Mouse (Mus musculus) neural tube, embryonic 15.5 days (tissue): ENCODE data around the gene Vmp1. TPM values are rescaled to one million over a fixed set of nuclear protein-coding genes. Genes with fewer than 3 reads are reported as not detected.

Experiments used
- ATAC-seq: fragments of 200-750 bp; cut with Nextera tagmentation; 2 replicates; pipeline ENCODE4 v1.8.0; 2017; ENCODE audit warnings: mild to moderate bottlenecking, moderate TSS enrichment, moderate library complexity; ENCODE audit not compliant: low FRiP score
- H3K27ac ChIP-seq: fragments of 300-500 bp; sonication (generic); replicated peaks from 2 replicates; pipeline ENCODE4 v1.5.1; 2015; ENCODE audit warnings: mild to moderate bottlenecking, inconsistent platforms
- H3K27me3 ChIP-seq: fragments of 300-500 bp; sonication (generic); replicated peaks from 2 replicates; pipeline ENCODE4 v1.6.1; 2015; ENCODE audit warnings: inconsistent platforms
- H3K36me3 ChIP-seq: fragments of 300-500 bp; sonication (generic); 2 replicates; pipeline ENCODE4 v1.6.1; 2015; ENCODE audit warnings: inconsistent platforms
- H3K4me1 ChIP-seq: fragments of 300-500 bp; sonication (generic); 2 replicates; pipeline ENCODE4 v1.6.1; 2015; ENCODE audit warnings: inconsistent platforms
- H3K4me2 ChIP-seq: fragments of 300-500 bp; sonication (generic); 2 replicates; pipeline ENCODE4 v1.6.1; 2015; ENCODE audit warnings: inconsistent platforms, mild to moderate bottlenecking, moderate library complexity
- H3K4me3 ChIP-seq: fragments of 300-500 bp; sonication (generic); replicated peaks from 2 replicates; pipeline ENCODE4 v1.5.1; 2015; ENCODE audit warnings: mild to moderate bottlenecking, inconsistent platforms
- H3K9ac ChIP-seq: fragments of 300-500 bp; sonication (generic); replicated peaks from 2 replicates; pipeline ENCODE4 v1.6.1; 2015; ENCODE audit warnings: mild to moderate bottlenecking, inconsistent platforms
- H3K9me3 ChIP-seq: fragments of 300-500 bp; sonication (generic); replicated peaks from 2 replicates; pipeline ENCODE4 v1.6.1; 2016; ENCODE audit warnings: inconsistent platforms
- WGBS: fragments of 180-500 bp; shearing (Covaris S2); methylation state at CpG from one replicate; pipeline ENCODE4 v1.1.7; 2015; ENCODE audit warnings: mixed read lengths; 5-methylcytosine and 5-hydroxymethylcytosine counted together
- polyA plus RNA-seq: library from polyadenylated mRNA; unstranded; fragments of >200 nt; fragmentation: Nextera tagmentation; extraction: Ambion mirVana; gene quantifications from 2 replicates; pipeline ENCODE4 v1.2.1, GENCODE M21; 2015

The Vmp1 gene
- 126 and 132 TPM in 2 replicates for polyA plus RNA-seq

DNA sequence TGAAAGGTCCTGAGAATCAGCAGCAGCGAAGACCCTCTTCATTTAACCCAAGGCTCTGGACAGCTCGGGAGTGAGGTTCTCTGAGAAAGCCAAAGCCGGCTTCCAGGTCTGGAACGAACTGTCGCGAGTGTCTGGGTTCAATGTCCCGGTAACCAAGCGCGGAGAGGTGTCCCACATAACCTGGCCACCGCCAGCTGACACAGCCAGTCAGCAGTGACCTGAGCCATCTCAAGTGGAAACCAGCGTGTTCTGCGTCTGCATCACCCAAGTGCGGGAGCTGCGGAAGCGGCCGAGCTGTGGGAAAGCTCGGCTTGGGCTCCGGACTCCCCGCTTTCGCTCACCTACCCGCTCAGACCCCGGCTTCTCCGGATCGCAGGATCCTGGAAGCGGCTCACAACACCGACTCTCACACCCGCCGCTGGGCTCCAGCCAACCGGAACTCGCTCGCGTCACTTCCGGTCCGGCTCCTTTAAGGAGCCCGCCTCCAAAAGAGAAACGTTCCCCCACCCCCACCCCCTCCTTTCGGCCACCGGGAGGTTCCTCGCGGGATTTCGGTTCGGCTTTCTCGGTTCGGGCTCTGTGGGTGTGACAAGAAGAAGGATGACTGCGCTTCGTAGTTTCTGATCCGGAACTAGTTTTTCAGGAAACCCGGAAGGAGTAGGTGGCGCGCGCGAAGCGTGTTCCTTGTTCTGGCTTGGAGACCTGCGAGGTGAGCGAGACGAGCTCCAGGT is at the start of gene Vmp1, which contains the start of gene Ptrh2:
Gene Vmp1, minus strand, starts transcription at position 442 of the 731 bp plus-strand sequence.
Gene Ptrh2, plus strand, starts transcription at position 591 of the 731 bp plus-strand sequence.
- Histone ChIP-seq H3K9me3 (no peaks in the 10 kb centered on the region), H3K36me3 (no peaks in the 10 kb centered on the region), H3K27me3 (no peaks in the 10 kb centered on the region), H3K4me3 (peak within 1 kb of the TSS; percentile 91), H3K4me2 (peak within 1 kb of the TSS; percentile 86), H3K9ac (peak within 1 kb of the TSS; percentile 89), H3K27ac (peak within 1 kb of the TSS; percentile 90), H3K4me1 (peaks cover 39% of the 10 kb centered on the region)
- under 1% methylated on average over 56 of the region's 56 CpGs for WGBS
- peak; percentile 94 for ATAC-seq

DNA sequence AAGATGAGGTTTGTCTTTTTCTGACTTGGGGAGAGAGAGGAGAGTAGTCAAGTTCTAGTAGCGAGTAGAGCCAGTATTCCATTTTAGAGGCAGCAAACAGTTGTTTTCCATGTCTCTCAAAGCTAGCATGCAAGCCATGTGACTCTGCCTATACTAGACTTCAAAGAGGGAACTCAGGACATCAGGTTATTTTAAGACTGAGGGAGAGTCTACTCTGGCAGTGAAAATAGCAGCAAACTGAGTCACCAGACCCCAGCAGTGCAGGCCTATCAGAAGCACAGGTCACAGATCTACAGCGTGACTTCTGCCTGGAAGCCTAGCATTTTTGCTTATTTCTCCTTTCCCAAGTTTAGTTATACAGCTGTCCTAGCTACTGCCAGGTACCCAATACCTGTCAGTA is 47.8 kb upstream of the Vmp1 start:
- Histone ChIP-seq H3K27me3 (no peaks in the 10 kb centered on the region), H3K4me3 (no peak overlapping the region), H3K4me1 (no peaks in the 10 kb centered on the region), H3K27ac (no peak overlapping the region), H3K9me3 (no peaks in the 10 kb centered on the region), H3K4me2 (no peak overlapping the region), H3K36me3 (peaks cover 44% of the 10 kb centered on the region), H3K9ac (no peak overlapping the region)
- ATAC-seq = no peak
- WGBS = 90% methylated on average over 2 of the region's 2 CpGs

DNA sequence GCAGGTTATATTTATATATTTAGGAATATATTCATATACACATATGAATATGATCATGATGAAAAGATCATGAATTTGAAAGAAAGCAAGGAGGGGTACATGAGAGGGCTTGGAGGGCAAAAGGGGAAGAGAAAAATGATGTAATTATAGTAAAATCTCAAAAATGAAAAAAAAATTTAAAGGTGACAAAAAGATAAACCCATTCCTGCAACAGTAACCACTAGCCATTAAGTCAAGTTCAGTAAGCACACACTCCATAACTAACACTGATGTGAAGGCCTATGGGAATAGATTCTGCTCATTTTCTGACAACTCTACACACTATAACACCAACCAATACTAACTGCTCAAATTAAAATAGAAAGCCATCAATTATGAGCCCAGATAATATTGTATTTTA is 42.0 kb upstream of the Vmp1 start:
- Histone ChIP-seq H3K27ac (no peak overlapping the region), H3K4me2 (no peak overlapping the region), H3K9ac (no peak overlapping the region), H3K4me3 (no peak overlapping the region), H3K27me3 (no peaks in the 10 kb centered on the region), H3K4me1 (no peaks in the 10 kb centered on the region), H3K36me3 (peaks cover 55% of the 10 kb centered on the region), H3K9me3 (no peaks in the 10 kb centered on the region)
- no peak for ATAC-seq

DNA sequence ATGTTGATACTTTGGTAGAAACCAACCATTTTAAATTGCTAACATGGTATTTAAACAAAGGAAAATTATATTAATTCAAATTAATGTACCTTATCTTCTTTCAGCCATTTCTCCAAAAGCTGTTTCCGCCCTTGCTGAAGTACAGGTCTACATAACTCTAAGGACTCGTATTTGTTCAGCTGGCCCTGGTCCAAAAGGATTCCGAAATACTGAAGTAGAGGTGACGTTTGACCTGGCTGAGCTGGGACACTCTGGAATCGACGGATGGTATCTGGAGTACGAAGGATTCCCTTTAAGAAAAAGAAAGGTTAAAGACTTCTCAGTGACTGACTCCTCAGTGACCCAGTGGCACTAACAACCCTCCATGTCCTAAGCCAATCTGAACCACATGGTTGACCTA is 41.3 kb upstream of the Vmp1 start:
- Histone ChIP-seq H3K9me3 (no peaks in the 10 kb centered on the region), H3K36me3 (peaks cover 59% of the 10 kb centered on the region), H3K9ac (no peak overlapping the region), H3K4me1 (no peaks in the 10 kb centered on the region), H3K4me3 (no peak overlapping the region), H3K27me3 (no peaks in the 10 kb centered on the region), H3K27ac (no peak overlapping the region), H3K4me2 (no peak overlapping the region)
- 91% methylated on average over 7 of the region's 7 CpGs for WGBS
- ATAC-seq = no peak

DNA sequence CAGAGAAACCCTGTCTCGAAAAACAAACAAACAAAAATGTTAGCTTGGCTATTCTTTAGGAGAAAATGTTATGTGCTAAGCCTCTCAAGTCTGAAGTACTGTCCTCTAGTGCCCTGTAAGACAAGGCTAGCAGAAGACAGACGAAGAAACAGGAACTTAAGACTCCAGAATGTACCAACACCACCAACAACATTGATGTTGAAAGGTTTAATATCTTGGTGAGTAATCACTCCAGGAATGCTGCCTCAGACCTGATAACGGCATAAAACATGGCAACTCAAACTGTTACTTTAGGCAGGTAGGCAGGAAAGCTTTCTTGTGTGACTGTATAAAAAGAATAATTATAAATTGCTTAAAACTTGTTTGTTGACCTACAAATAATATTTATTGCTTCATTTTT is 40.4 kb upstream of the Vmp1 start:
- no peak overlapping the region for H3K4me2 ChIP-seq
- no peaks in the 10 kb centered on the region for H3K27me3 ChIP-seq
- no peak overlapping the region for H3K27ac ChIP-seq
- H3K9me3 ChIP-seq = no peaks in the 10 kb centered on the region
- H3K36me3 ChIP-seq = peaks cover 61% of the 10 kb centered on the region
- no peak overlapping the region for H3K9ac ChIP-seq
- no peak for ATAC-seq
- no peaks in the 10 kb centered on the region for H3K4me1 ChIP-seq
- 91% methylated on average over 3 of the region's 3 CpGs for WGBS
- no peak overlapping the region for H3K4me3 ChIP-seq

DNA sequence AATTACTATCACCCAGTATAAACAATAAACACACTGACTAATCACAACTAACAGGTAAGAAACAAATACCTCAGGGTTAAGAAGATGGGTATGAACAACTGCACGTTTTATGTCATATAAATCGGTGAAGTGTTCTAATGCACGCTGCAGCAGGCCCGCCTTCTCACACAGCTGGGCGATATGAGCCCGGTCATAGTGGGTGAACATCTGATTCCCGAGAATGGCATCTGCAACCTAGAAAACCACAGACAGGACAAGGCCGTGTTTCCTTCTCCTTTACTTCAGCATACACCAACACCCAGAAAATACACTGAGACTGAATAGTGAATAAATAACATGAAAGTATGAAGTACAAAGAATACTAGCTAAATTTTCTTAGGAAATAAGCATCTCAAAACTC is 35.8 kb upstream of the Vmp1 start:
- ATAC-seq = no peak
- Histone ChIP-seq H3K4me1 (no peaks in the 10 kb centered on the region), H3K4me3 (no peak overlapping the region), H3K27ac (no peak overlapping the region), H3K27me3 (no peaks in the 10 kb centered on the region), H3K4me2 (no peak overlapping the region), H3K9me3 (no peaks in the 10 kb centered on the region), H3K9ac (no peak overlapping the region), H3K36me3 (peaks cover 67% of the 10 kb centered on the region)
- WGBS = 91% methylated on average over 8 of the region's 8 CpGs

DNA sequence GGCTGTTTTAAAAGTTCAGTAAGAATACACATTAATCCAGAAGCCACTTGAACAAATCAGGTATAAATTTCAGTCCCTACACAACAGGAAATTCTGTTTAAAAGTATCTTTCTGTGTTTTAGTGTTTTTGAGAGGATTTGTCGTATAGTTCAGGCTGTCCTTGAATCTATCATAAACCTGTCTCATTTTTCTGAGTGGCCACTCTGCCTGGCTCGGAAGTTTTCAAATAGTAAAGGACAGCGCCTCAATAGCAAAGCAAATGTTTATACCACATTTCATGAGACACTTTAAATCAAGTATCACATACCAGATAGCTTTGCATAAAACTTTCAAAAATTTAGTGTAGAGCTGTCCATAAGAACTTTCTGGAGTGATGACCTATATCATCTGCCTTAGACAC is 34.7 kb upstream of the Vmp1 start:
- no peaks in the 10 kb centered on the region for H3K9me3 ChIP-seq
- 97% methylated on average over 3 of the region's 3 CpGs for WGBS
- no peaks in the 10 kb centered on the region for H3K4me1 ChIP-seq
- H3K9ac ChIP-seq = no peak overlapping the region
- H3K4me3 ChIP-seq = no peak overlapping the region
- no peaks in the 10 kb centered on the region for H3K27me3 ChIP-seq
- H3K4me2 ChIP-seq = no peak overlapping the region
- H3K36me3 ChIP-seq = peaks cover 66% of the 10 kb centered on the region
- no peak for ATAC-seq
- no peak overlapping the region for H3K27ac ChIP-seq

DNA sequence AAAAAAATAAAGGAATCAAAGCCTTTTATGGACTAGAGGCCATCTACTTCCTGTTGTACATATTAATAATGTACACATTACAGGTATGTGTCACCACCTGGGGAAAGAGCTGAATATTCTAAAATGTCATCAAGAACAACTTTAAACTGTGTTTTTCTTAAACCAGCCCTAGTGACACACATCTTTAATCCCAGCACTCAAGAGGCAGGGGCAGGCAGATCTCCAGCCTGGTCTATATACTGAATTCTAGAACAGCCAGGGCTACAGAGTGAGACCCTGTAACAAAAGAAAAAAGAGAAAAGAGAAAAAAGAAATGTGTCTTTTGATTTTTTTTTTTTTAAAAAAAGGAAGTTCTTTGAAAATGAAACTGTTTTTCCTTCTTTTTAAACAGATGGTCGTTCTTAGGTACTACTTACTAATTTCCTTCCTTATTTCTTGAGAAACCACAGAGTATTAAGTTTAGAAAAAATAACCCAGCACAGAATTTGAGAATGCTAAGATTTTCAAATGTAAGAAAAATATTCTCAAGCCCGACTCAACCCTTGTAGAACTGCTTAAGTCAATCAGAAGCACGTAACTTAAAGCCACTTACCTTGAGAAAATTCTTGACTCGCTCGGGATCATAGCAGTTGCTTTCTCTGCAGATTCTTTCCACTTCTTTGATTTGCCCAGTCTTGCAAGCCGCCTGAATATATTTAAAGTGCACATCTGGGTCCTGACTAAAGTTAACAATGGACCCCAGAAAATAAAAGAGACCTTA is 33.9 kb upstream of the Vmp1 start:
- peaks cover 63% of the 10 kb centered on the region for H3K36me3 ChIP-seq
- ATAC-seq = no peak
- H3K4me1 ChIP-seq = no peaks in the 10 kb centered on the region
- no peak overlapping the region for H3K4me2 ChIP-seq
- no peak overlapping the region for H3K4me3 ChIP-seq
- H3K9ac ChIP-seq = no peak overlapping the region
- H3K9me3 ChIP-seq = no peaks in the 10 kb centered on the region
- H3K27ac ChIP-seq = no peak overlapping the region
- WGBS = 88% methylated on average over 6 of the region's 6 CpGs
- H3K27me3 ChIP-seq = no peaks in the 10 kb centered on the region

DNA sequence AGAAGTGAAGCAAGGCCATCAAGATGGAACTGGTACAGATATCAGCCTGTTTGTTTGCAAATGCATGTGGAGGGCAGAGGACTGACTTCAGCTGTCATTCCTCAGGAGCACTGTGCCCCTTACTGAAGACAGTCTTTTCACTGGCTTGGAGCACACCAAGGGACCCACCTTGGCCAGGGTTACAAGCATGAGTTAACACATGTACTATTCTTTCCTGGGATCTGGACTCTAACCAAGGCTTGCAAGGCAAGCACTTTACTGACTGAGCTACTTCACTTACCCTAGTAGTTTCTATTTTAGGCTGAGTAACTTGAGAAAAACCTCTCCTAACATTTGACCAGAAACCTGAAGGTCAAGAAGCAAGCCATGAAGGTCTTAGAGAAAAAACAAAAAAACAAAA is 31.0 kb upstream of the Vmp1 start:
- Histone ChIP-seq H3K27ac (no peak overlapping the region), H3K36me3 (peaks cover 65% of the 10 kb centered on the region), H3K27me3 (no peaks in the 10 kb centered on the region), H3K9ac (no peak overlapping the region), H3K9me3 (no peaks in the 10 kb centered on the region), H3K4me2 (no peak overlapping the region), H3K4me1 (no peaks in the 10 kb centered on the region), H3K4me3 (no peak overlapping the region)
- no peak for ATAC-seq

DNA sequence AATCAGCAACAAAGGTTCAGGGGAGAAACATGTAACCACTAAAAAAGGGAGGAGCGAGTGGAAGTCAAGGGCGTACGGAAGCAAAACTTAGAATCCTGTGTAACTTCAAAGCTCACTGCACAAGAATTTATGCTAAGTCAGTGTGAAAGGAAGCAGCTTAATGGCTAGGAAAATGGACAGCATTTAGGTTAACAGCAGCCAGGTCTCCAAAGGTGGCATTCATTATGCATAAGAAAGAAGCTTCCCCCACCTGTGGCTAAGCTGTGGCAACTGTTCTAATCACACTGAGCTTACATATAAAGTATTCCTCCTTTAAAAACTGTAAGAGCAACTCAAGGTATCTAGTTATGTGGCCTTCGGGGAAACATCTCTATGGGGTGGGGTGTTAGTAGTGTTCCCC is 17.5 kb upstream of the Vmp1 start:
- Histone ChIP-seq H3K27ac (no peak overlapping the region), H3K9ac (no peak overlapping the region), H3K4me1 (no peaks in the 10 kb centered on the region), H3K36me3 (peaks cover 85% of the 10 kb centered on the region), H3K27me3 (no peaks in the 10 kb centered on the region), H3K4me2 (no peak overlapping the region), H3K4me3 (no peak overlapping the region), H3K9me3 (no peaks in the 10 kb centered on the region)
- 95% methylated on average over 4 of the region's 4 CpGs for WGBS
- no peak for ATAC-seq

DNA sequence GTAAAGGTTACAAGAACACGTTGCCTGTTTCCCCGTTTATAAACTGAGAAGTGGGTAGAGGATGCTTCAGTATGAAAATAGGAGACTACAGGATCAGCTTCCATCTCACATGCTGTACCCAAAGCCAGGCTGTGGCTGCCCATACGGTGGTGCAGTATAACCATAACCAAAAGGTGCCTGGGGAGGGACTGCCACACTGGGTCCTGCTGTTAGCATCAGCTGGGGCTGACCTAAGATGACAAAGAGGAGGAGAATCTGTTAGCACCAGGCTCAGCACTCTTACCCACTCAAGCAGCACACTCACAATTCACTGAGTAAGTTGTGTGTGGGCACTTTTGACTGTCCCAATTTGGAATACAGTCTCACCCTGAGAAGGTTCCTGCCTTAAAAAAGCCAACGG is 11.8 kb upstream of the Vmp1 start:
- Histone ChIP-seq H3K36me3 (peaks cover 73% of the 10 kb centered on the region), H3K27me3 (no peaks in the 10 kb centered on the region), H3K4me2 (no peak overlapping the region), H3K4me1 (no peaks in the 10 kb centered on the region), H3K9ac (no peak overlapping the region), H3K27ac (no peak overlapping the region), H3K9me3 (no peaks in the 10 kb centered on the region), H3K4me3 (no peak overlapping the region)
- 58% methylated on average over 4 of the region's 4 CpGs for WGBS
- no peak for ATAC-seq

DNA sequence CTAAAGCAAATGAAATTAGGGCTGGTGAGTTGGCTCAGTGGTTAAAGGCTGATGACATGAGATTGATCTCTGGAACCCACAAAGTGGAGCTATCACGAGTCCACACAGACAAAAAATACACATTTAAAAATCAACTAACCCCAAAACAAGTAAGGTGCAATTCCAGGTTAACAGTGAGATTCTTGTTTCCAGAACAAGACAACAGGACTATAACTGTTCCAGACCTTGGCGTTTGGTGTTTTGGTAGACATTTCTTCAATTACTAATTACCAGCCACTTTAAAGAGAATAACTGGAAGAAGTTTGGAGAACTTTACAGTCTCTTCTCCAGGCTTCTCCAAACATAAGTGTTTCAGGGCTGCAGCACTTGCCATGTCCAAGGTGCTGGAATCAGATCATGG is 8.9 kb upstream of the Vmp1 start:
- H3K27me3 ChIP-seq = no peaks in the 10 kb centered on the region
- no peak overlapping the region for H3K27ac ChIP-seq
- 92% methylated on average over 2 of the region's 2 CpGs for WGBS
- H3K4me3 ChIP-seq = no peak overlapping the region
- ATAC-seq = no peak
- H3K36me3 ChIP-seq = peaks cover 64% of the 10 kb centered on the region
- H3K9me3 ChIP-seq = no peaks in the 10 kb centered on the region
- H3K4me2 ChIP-seq = no peak overlapping the region
- no peak overlapping the region for H3K9ac ChIP-seq
- H3K4me1 ChIP-seq = no peaks in the 10 kb centered on the region
